Mouse (Mus musculus): ENCODE data around the gene C1ql4. TPM values are rescaled to one million over a fixed set of nuclear protein-coding genes. Genes with fewer than 3 reads are reported as not detected.

The C1ql4 gene
- polyA plus RNA-seq, 1 experiment, result 0.08 TPM

DNA sequence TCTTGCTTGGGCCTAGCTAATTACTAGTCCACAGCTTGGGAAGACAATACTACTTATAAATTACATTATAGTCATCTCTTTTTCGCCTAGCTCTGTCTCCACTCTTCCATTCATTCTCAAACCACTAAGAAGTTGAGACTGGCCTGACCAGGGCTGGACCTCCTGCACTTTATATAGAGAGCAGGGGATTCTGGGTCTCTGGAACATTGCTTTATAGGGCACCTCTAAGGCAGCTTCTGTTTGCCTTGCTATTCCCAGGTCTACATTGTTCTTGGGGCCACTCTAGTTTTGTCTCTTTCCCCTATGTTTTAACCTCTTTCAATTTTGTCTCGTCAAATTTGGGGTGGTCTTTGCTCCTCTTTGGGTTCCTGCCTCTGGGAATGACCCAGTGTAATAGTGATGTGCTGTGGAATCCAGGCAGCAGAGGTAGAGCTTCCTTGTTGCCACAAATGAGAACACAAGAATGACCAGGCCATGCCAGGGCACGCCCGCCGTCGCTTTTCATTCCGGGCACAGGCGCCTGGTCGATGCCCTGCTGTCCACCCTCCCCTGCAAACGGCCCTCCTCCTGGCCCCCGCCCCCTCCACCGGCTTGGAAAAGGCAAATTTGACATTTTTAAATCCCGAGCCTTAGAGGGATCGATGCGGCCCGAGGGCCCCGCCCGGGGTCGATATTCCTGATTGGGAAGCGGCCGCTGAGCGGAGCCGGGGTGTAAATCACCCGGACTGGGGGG, 8.6 kb upstream of the C1ql4 start:
- 0 out of 2 replicates have a peak, but pooled peaks cover 8% of the 10 kb centered on the region for H3K4me1 ChIP-seq (replicated peaks; ENCODE audit: control insufficient read depth, insufficient read depth, low read length)
- H3K27ac ChIP-seq (ENCODE audit: control insufficient read depth, insufficient read depth, low read length), result no peak overlapping the region
- TF ChIP-seq CTCF (IDR thresholded peaks at IDR 0.05; ENCODE audit: borderline replicate concordance, control insufficient read depth, extremely low read depth, insufficient read depth, low read length, poor library complexity), result no peak
- no peak for TF ChIP-seq POLR2A (IDR thresholded peaks at IDR 0.05; ENCODE audit: control insufficient read depth, extremely low read depth, insufficient read depth, low read length, poor library complexity)
- H3K4me3 ChIP-seq (ENCODE audit: control insufficient read depth, insufficient read depth, low read length), result no peak overlapping the region
- H3K36me3 ChIP-seq (ENCODE audit: control insufficient read depth, insufficient read depth, low read length), result no peaks in the 10 kb centered on the region
- no peak for DNase-seq
- WGBS, result 21% methylated on average over 24 of the region's 24 CpGs
- H3K27me3 ChIP-seq (ENCODE audit: control insufficient read depth, insufficient read depth, low read length), result peaks cover 50% of the 10 kb centered on the region

DNA sequence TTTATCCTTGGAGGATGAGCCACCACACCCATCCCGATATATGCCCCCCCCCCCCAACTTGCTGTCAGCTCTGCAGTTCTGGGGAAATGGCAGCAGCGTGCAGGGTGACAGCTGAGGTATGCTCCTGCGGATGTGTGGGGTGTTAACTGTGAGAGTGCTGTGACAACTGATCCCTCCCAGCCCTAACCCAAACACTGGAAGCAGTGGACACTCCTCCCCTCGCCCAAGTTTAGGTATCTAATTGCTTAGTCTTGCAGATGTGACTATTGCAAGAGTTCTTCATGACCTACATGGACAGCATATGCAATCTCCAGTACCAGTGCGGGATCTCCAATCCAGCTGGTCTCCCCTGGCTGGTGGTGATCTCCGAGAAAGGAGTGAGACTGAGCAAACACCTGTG, 7.7 kb upstream of the C1ql4 start:
- H3K4me3 ChIP-seq (ENCODE audit: control insufficient read depth, insufficient read depth, low read length), result no peak overlapping the region
- no peak for DNase-seq
- 22% methylated on average over 6 of the region's 6 CpGs for WGBS
- no peak overlapping the region for H3K27ac ChIP-seq (ENCODE audit: control insufficient read depth, insufficient read depth, low read length)
- peaks cover 50% of the 10 kb centered on the region for H3K27me3 ChIP-seq (ENCODE audit: control insufficient read depth, insufficient read depth, low read length)
- H3K4me1 ChIP-seq (replicated peaks; ENCODE audit: control insufficient read depth, insufficient read depth, low read length), result 0 out of 2 replicates have a peak, but pooled peaks cover 8% of the 10 kb centered on the region
- no peaks in the 10 kb centered on the region for H3K36me3 ChIP-seq (ENCODE audit: control insufficient read depth, insufficient read depth, low read length)
- TF ChIP-seq POLR2A (IDR thresholded peaks at IDR 0.05; ENCODE audit: control insufficient read depth, extremely low read depth, insufficient read depth, low read length, poor library complexity) (no peak), CTCF (IDR thresholded peaks at IDR 0.05; ENCODE audit: borderline replicate concordance, control insufficient read depth, extremely low read depth, insufficient read depth, low read length, poor library complexity) (no peak)

DNA sequence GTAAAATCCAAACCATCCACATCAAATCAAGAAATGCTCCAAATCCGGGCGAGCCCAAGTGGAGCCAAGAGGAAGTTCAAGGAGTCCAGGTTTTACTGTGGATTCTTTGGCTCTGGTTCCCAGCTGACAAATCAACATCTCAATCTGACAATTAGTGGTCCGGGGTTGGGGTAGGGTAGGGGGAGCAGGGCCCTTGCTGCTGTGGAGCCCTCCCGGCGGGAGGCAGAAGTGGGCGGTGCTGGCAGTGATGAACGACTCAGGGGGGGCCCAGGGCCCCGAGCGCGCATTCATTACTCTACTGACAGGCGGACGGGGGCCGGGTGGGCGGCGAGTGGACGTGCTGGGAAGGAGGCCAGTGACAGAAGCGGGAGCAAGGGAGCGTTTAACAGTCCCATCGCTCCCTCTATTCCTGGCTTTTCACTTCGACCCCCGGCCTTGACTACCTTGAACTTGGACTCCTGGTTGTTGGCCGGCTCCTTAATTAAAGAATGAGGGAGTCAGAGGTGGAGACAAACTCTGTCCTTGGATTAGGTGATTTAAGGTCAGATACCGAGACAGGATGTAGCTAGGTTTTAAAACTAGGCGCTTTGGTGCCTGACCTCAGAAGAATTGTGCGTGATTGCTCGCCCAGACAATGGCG, 7.1 kb upstream of the C1ql4 start:
- no peak for DNase-seq
- WGBS, result 13% methylated on average over 27 of the region's 27 CpGs
- no peak for TF ChIP-seq POLR2A (IDR thresholded peaks at IDR 0.05; ENCODE audit: control insufficient read depth, extremely low read depth, insufficient read depth, low read length, poor library complexity)
- no peak for TF ChIP-seq CTCF (IDR thresholded peaks at IDR 0.05; ENCODE audit: borderline replicate concordance, control insufficient read depth, extremely low read depth, insufficient read depth, low read length, poor library complexity)
- 0 out of 2 replicates have a peak, but pooled peaks cover 8% of the 10 kb centered on the region for H3K4me1 ChIP-seq (replicated peaks; ENCODE audit: control insufficient read depth, insufficient read depth, low read length)
- H3K27me3 ChIP-seq (ENCODE audit: control insufficient read depth, insufficient read depth, low read length), result peaks cover 50% of the 10 kb centered on the region
- H3K4me3 ChIP-seq (ENCODE audit: control insufficient read depth, insufficient read depth, low read length), result no peak overlapping the region
- no peak overlapping the region for H3K27ac ChIP-seq (ENCODE audit: control insufficient read depth, insufficient read depth, low read length)
- no peaks in the 10 kb centered on the region for H3K36me3 ChIP-seq (ENCODE audit: control insufficient read depth, insufficient read depth, low read length)

DNA sequence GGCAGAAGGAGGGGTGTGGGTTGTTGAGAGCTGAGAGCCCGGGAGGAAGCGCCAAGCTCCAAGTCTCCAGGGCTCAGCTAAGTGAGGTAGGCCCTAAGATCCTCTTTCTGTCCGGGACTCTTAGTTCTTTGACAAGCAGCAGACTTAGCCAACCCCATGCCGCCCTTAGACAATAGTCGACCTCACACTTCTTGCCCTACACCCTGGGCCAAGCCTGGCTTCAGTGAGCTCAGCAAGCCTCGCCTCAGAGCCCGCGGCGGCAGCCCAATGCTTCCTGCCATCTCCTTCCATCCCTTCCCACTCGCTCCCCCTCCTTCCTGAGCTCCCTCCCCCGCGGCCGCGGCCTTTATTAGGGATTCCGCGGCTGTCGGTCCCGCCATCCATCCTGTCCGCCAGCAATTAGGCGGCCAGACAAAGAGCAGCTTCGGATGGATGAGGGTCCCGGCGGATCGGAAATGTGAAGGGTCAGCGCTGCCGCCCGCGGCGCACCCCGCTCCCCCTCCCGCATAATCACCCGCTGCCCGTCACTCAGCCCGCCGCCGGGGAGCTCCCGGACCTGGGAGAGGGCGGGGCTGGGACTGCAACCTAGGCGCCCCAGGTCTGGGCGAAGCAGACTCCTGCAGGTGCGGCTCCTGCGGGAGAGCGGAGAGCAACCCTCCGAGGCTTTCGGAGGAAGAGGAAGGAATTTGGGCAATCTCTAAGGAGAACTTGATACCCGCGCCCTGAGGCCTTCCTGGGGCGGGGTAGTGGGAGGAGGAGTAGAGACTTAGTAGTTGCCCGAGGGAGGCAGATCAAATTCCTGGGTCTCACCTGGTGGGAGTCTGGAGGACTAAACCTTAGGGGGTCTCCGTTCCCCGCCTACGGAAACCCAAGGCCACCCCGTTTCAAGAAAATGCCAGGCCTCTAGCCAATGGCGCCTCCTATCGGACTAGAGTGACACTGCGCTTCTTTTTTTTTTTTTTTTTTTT, 6.0 kb upstream of the C1ql4 start:
- Histone ChIP-seq H3K36me3 (ENCODE audit: control insufficient read depth, insufficient read depth, low read length) (no peaks in the 10 kb centered on the region), H3K27me3 (ENCODE audit: control insufficient read depth, insufficient read depth, low read length) (peaks cover 46% of the 10 kb centered on the region), H3K27ac (ENCODE audit: control insufficient read depth, insufficient read depth, low read length) (no peak overlapping the region), H3K4me1 (replicated peaks; ENCODE audit: control insufficient read depth, insufficient read depth, low read length) (0 out of 2 replicates have a peak, but pooled peaks cover 8% of the 10 kb centered on the region), H3K4me3 (ENCODE audit: control insufficient read depth, insufficient read depth, low read length) (no peak overlapping the region)
- WGBS, result 7% methylated on average over 56 of the region's 56 CpGs
- TF ChIP-seq CTCF (IDR thresholded peaks at IDR 0.05; ENCODE audit: borderline replicate concordance, control insufficient read depth, extremely low read depth, insufficient read depth, low read length, poor library complexity) (peak; percentile 46; the same call in 1 of the 2 replicates), POLR2A (IDR thresholded peaks at IDR 0.05; ENCODE audit: control insufficient read depth, extremely low read depth, insufficient read depth, low read length, poor library complexity) (no peak)
- no peak for DNase-seq

DNA sequence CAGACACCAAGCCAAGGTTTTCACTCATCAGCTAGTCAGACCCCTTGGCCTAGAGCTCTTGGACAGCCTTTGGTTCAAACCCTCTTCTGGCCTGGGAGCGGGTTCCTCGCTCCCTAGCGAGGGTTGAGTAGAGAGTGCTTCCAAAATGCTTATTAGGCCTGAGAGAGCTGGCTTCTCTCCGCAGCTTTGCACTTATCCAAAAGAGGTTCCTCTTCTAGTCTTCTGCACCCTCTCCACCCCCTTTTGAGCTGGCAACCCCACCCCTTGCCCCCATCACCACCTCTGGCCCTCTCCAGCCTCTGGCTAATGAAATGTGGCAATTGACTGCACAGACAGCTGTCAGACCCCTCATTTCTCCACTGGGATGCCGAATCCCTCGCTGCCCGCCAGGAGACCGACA, 5.3 kb upstream of the C1ql4 start, which contains the start of gene Dnajc22:
TSS of gene Dnajc22 (plus strand) at position 301 of the 400 bp plus-strand sequence.
- H3K4me3 ChIP-seq (ENCODE audit: control insufficient read depth, insufficient read depth, low read length), result no peak within 1 kb of the TSS
- H3K4me1 ChIP-seq (replicated peaks; ENCODE audit: control insufficient read depth, insufficient read depth, low read length), result 0 out of 2 replicates have a peak, but pooled peaks cover 8% of the 10 kb centered on the region
- no peaks in the 10 kb centered on the region for H3K36me3 ChIP-seq (ENCODE audit: control insufficient read depth, insufficient read depth, low read length)
- peaks cover 43% of the 10 kb centered on the region for H3K27me3 ChIP-seq (ENCODE audit: control insufficient read depth, insufficient read depth, low read length)
- TF ChIP-seq POLR2A (IDR thresholded peaks at IDR 0.05; ENCODE audit: control insufficient read depth, extremely low read depth, insufficient read depth, low read length, poor library complexity) (no peak), CTCF (IDR thresholded peaks at IDR 0.05; ENCODE audit: borderline replicate concordance, control insufficient read depth, extremely low read depth, insufficient read depth, low read length, poor library complexity) (no peak)
- no peak within 1 kb of the TSS for H3K27ac ChIP-seq (ENCODE audit: control insufficient read depth, insufficient read depth, low read length)
- no peak for DNase-seq
- WGBS, result 87% methylated on average over 8 of the region's 8 CpGs

DNA sequence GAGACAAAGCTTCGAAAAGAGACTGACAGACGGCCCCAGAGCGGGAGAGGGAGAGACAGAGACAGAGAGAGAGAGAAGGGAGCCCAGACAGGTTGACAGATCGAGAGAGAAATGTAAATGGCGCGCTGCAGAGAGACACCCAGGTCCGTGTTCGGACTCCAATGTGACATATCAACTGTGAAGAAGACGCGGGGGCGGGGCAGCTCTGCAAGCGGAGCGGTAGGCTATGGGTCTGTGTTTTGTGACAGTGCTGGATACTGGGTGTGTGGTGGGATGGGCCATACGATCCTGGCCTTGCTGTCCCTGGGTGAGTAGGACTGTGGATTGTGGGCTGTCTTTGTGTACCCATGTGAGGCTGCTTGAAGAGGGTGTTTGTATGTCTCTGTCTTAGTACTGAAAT, 1.5 kb upstream of the C1ql4 start:
- H3K27me3 ChIP-seq (ENCODE audit: control insufficient read depth, insufficient read depth, low read length), result peaks cover 20% of the 10 kb centered on the region

More for the DNA sequence above, 1.5 kb upstream of the C1ql4 start:
- TF ChIP-seq POLR2A (IDR thresholded peaks at IDR 0.05; ENCODE audit: control insufficient read depth, extremely low read depth, insufficient read depth, low read length, poor library complexity) (no peak), CTCF (IDR thresholded peaks at IDR 0.05; ENCODE audit: borderline replicate concordance, control insufficient read depth, extremely low read depth, insufficient read depth, low read length, poor library complexity) (no peak)
- 0 out of 2 replicates have a peak, but pooled peaks cover 5% of the 10 kb centered on the region for H3K4me1 ChIP-seq (replicated peaks; ENCODE audit: control insufficient read depth, insufficient read depth, low read length)
- WGBS, result 62% methylated on average over 14 of the region's 14 CpGs
- no peaks in the 10 kb centered on the region for H3K36me3 ChIP-seq (ENCODE audit: control insufficient read depth, insufficient read depth, low read length)
- DNase-seq, result no peak
- no peak overlapping the region for H3K4me3 ChIP-seq (ENCODE audit: control insufficient read depth, insufficient read depth, low read length)
- no peak overlapping the region for H3K27ac ChIP-seq (ENCODE audit: control insufficient read depth, insufficient read depth, low read length)

Measured in thymus, adult 2 months (tissue).